Mouse (Mus musculus): Measurements from ENCODE around the gene Jmjd6.

DNA sequence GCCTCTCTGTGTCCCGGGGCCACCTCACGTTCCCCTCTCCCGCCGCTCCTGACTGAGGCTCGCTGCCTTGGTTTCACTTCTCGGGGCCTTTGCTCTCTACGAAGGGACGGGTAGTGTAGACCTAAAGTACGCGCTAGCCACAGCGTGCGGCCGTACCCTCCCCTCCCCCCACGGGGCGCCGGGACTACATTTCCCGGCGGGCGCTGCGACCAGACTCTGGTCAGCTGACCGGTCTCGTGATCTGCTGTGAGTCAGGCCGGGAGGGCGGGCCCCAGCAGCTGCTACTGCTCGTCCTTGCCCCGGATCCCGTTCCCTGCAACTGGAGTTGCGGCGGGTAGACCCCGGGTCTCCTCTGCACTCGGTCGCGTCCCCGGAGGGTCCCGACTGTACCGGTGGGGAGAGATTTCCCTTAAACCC is 10.3 kb upstream of the Jmjd6 start:
- TF ChIP-seq CTCF (IDR thresholded peaks at IDR 0.05; ENCODE audit: control insufficient read depth, insufficient read depth, insufficient replicate concordance, low read depth, low read length) (no peak), POLR2A (IDR thresholded peaks at IDR 0.05; ENCODE audit: control insufficient read depth, low read depth, low read length) (peak; percentile 80)

All from testis, adult 2 months (tissue).